Mouse (Mus musculus): ENCODE data around the gene Adam19.

Adam19 gene

GRCm38 (mm10) chr11:46073850-46074688, 18.3 kb downstream of the Adam19 start:
- in situ Hi-C loops (cut with MboI, MseI) = no loop called here

GRCm38 (mm10) chr11:46075507-46075906, 19.7 kb downstream of the Adam19 start:
- in situ Hi-C loops (cut with MboI, MseI) = loop anchor here (25.0 kb wide), 1 partner anchor 1538 kb away; no protein-coding TSS in a partner anchor

- in situ Hi-C loops (cut with MboI, MseI) = loop anchor here (25.0 kb wide), 1 partner anchor 1539 kb away; no protein-coding TSS in a partner anchor
Observed at GRCm38 (mm10) chr11:46076442-46077158, 20.8 kb downstream of the Adam19 start.

GRCm38 (mm10) chr11:46077304-46077703, 21.5 kb downstream of the Adam19 start:
- in situ Hi-C loops (cut with MboI, MseI) = loop anchor here (25.0 kb wide), 1 partner anchor 1540 kb away; no protein-coding TSS in a partner anchor

- in situ Hi-C loops (cut with MboI, MseI) = loop anchor here (25.0 kb wide), 1 partner anchor 1541 kb away; no protein-coding TSS in a partner anchor
Observed at GRCm38 (mm10) chr11:46077732-46078375, 22.1 kb downstream of the Adam19 start.

GRCm38 (mm10) chr11:46081075-46081474, 25.3 kb downstream of the Adam19 start:
- in situ Hi-C loops (cut with MboI, MseI) = loop anchor here (25.0 kb wide), 1 partner anchor 1544 kb away; no protein-coding TSS in a partner anchor

GRCm38 (mm10) chr11:46083405-46083804, 27.6 kb downstream of the Adam19 start:
- in situ Hi-C loops (cut with MboI, MseI) = loop anchor here (25.0 kb wide), 1 partner anchor 1546 kb away; no protein-coding TSS in a partner anchor

GRCm38 (mm10) chr11:46083835-46084444, 28.1 kb downstream of the Adam19 start:
- in situ Hi-C loops (cut with MboI, MseI) = loop anchor here (25.0 kb wide), 1 partner anchor 1547 kb away; no protein-coding TSS in a partner anchor

- in situ Hi-C loops (cut with MboI, MseI) = loop anchor here (25.0 kb wide), 1 partner anchor 1547 kb away; no protein-coding TSS in a partner anchor
Observed at GRCm38 (mm10) chr11:46084568-46084967, 28.8 kb downstream of the Adam19 start.

GRCm38 (mm10) chr11:46085398-46086163, 29.8 kb downstream of the Adam19 start:
- in situ Hi-C loops (cut with MboI, MseI) = loop anchor here (25.0 kb wide), 1 partner anchor 1548 kb away; no protein-coding TSS in a partner anchor

GRCm38 (mm10) chr11:46086446-46086845, 30.7 kb downstream of the Adam19 start:
- in situ Hi-C loops (cut with MboI, MseI) = loop anchor here (25.0 kb wide), 1 partner anchor 1549 kb away; no protein-coding TSS in a partner anchor

GRCm38 (mm10) chr11:46089081-46089713, 33.4 kb downstream of the Adam19 start:
- in situ Hi-C loops (cut with MboI, MseI) = loop anchor here (25.0 kb wide), 1 partner anchor 1552 kb away; no protein-coding TSS in a partner anchor

- in situ Hi-C loops (cut with MboI, MseI) = loop anchor here (25.0 kb wide), 1 partner anchor 1553 kb away; no protein-coding TSS in a partner anchor
Observed at GRCm38 (mm10) chr11:46090036-46090725, 34.4 kb downstream of the Adam19 start.

- in situ Hi-C loops (cut with MboI, MseI) = loop anchor here (25.0 kb wide), 1 partner anchor 1554 kb away; no protein-coding TSS in a partner anchor
Observed at GRCm38 (mm10) chr11:46090951-46091667, 35.3 kb downstream of the Adam19 start.

GRCm38 (mm10) chr11:46092121-46092520, 36.3 kb downstream of the Adam19 start:
- in situ Hi-C loops (cut with MboI, MseI) = loop anchor here (25.0 kb wide), 1 partner anchor 1555 kb away; no protein-coding TSS in a partner anchor

- in situ Hi-C loops (cut with MboI, MseI) = loop anchor here (25.0 kb wide), 1 partner anchor 1558 kb away; no protein-coding TSS in a partner anchor
Observed at GRCm38 (mm10) chr11:46095477-46096264, 39.9 kb downstream of the Adam19 start.

- in situ Hi-C loops (cut with MboI, MseI) = loop anchor here (25.0 kb wide), 1 partner anchor 1559 kb away; no protein-coding TSS in a partner anchor
Observed at GRCm38 (mm10) chr11:46096265-46096649, 40.5 kb downstream of the Adam19 start.

All from regulatory T cell (primary cell).